Mouse (Mus musculus) heart, embryonic 16.5 days (tissue): Measurements from ENCODE around the gene Tmem161a. TPM values are rescaled to one million over a fixed set of nuclear protein-coding genes. Genes with fewer than 3 reads are reported as not detected.

ENCODE experiments used
- ATAC-seq: fragments of 200-750 bp; cut with Nextera tagmentation; replicated peaks from 2 replicates; pipeline ENCODE4 v1.8.0; 2017; ENCODE audit warnings: moderate number of reproducible peaks; ENCODE audit not compliant: insufficient read depth, low FRiP score; ENCODE audit errors: extremely low read depth
- H3K27ac ChIP-seq: fragments of 300-500 bp; sonication (generic); 2 replicates; pipeline ENCODE4 v1.5.1; 2014; ENCODE audit warnings: mild to moderate bottlenecking, low read length, control low read depth, moderate library complexity
- H3K27me3 ChIP-seq: fragments of 300-500 bp; sonication (generic); 2 replicates; pipeline ENCODE4 v1.6.1; 2014; ENCODE audit warnings: low read length, mixed read lengths; ENCODE audit not compliant: control insufficient read depth, insufficient read depth
- H3K36me3 ChIP-seq: fragments of 300-500 bp; sonication (generic); 2 replicates; pipeline ENCODE4 v1.6.1; 2014; ENCODE audit not compliant: control insufficient read depth, insufficient read depth
- H3K4me1 ChIP-seq: fragments of 300-500 bp; sonication (generic); 2 replicates; pipeline ENCODE4 v1.6.1; 2014; ENCODE audit warnings: low read length, mixed read lengths; ENCODE audit not compliant: control insufficient read depth, insufficient read depth
- H3K4me2 ChIP-seq: fragments of 300-500 bp; sonication (generic); 2 replicates; pipeline ENCODE4 v1.6.1; 2014; ENCODE audit warnings: low read depth, mild to moderate bottlenecking, control low read depth, low read length
- H3K4me3 ChIP-seq: fragments of 300-500 bp; sonication (generic); 2 replicates; pipeline ENCODE4 v1.5.1; 2014; ENCODE audit warnings: mild to moderate bottlenecking, control low read depth, low read length
- H3K9ac ChIP-seq: fragments of 300-500 bp; sonication (generic); 2 replicates; pipeline ENCODE4 v1.6.1; 2014; ENCODE audit warnings: low read length, control low read depth
- H3K9me3 ChIP-seq: fragments of 300-500 bp; sonication (generic); replicated peaks from 2 replicates; pipeline ENCODE4 v1.6.1; 2016; ENCODE audit warnings: low read length; ENCODE audit not compliant: control insufficient read depth
- WGBS: fragments of 180-500 bp; shearing (Covaris S2); extraction: QIAGEN DNeasy Blood & Tissue Kit; methylation state at CpG from one replicate; pipeline ENCODE4 v1.1.7; 2014; 5-methylcytosine and 5-hydroxymethylcytosine counted together
- polyA plus RNA-seq: library from polyadenylated mRNA; unstranded; fragments of >200 nt; fragmentation: Nextera tagmentation; extraction: Ambion mirVana; gene quantifications from 2 replicates; pipeline ENCODE4 v1.2.1, GENCODE M21; 2015

Tmem161a gene
- polyA plus RNA-seq, 1 experiment from 2014 or later, result 88.9 TPM

DNA sequence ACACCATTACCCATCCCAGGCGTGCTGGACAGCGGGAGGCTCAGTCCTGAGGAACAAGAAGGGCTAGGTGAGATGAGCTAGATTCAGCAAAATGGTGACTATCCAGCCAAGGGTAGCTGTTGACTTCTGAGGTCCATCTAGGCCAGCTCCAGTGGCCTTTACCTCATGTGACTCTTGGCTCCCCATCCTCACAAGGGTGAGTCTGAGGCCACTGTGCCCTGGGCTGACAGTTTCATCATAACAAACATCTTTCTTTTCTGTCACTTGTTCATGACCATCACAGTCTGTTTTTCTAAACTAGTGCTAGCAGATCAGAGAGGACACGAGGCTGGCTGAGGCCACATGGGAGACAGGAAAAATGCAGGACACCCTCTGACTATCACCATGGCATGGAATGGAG, 22.0 kb downstream of the Tmem161a start:
- WGBS, result 79% methylated on average over 3 of the region's 3 CpGs

GRCm38 (mm10) chr8:70195762-70196161, 23.6 kb downstream of the Tmem161a start:
- H3K27ac ChIP-seq, result no peak overlapping the region
- peaks cover 3% of the 10 kb centered on the region for H3K36me3 ChIP-seq
- H3K27me3 ChIP-seq, result no peaks in the 10 kb centered on the region
- 83% methylated on average over 2 of the region's 2 CpGs for WGBS
- no peaks in the 10 kb centered on the region for H3K9me3 ChIP-seq
- no peak overlapping the region for H3K4me3 ChIP-seq
- H3K4me1 ChIP-seq, result peaks cover 8% of the 10 kb centered on the region; the same call in 1 of the 2 replicates
- H3K4me2 ChIP-seq, result no peak overlapping the region
- ATAC-seq, result no peak
- H3K9ac ChIP-seq, result no peak overlapping the region

More for the DNA sequence above, 22.0 kb downstream of the Tmem161a start:
- Histone ChIP-seq H3K27ac (no peak overlapping the region), H3K9ac (no peak overlapping the region), H3K27me3 (no peaks in the 10 kb centered on the region), H3K36me3 (peaks cover 3% of the 10 kb centered on the region), H3K4me2 (no peak overlapping the region), H3K4me1 (no peaks in the 10 kb centered on the region), H3K9me3 (no peaks in the 10 kb centered on the region), H3K4me3 (no peak overlapping the region)
- ATAC-seq, result no peak

GRCm38 (mm10) chr8:70197603-70198002, 25.4 kb downstream of the Tmem161a start:
- no peak overlapping the region for H3K4me3 ChIP-seq
- no peaks in the 10 kb centered on the region for H3K36me3 ChIP-seq
- H3K9me3 ChIP-seq, result no peaks in the 10 kb centered on the region
- no peak overlapping the region for H3K4me2 ChIP-seq
- H3K9ac ChIP-seq, result no peak overlapping the region
- H3K4me1 ChIP-seq, result peaks cover 8% of the 10 kb centered on the region; the same call in 1 of the 2 replicates
- no peaks in the 10 kb centered on the region for H3K27me3 ChIP-seq
- ATAC-seq, result no peak
- H3K27ac ChIP-seq, result no peak overlapping the region
- 57% methylated on average over 7 of the region's 7 CpGs for WGBS

- WGBS, result 61% methylated on average over 5 of the region's 5 CpGs
- Histone ChIP-seq H3K9me3 (no peaks in the 10 kb centered on the region), H3K9ac (no peak overlapping the region), H3K4me1 (peaks cover 8% of the 10 kb centered on the region; the same call in 1 of the 2 replicates), H3K4me2 (no peak overlapping the region), H3K36me3 (no peaks in the 10 kb centered on the region), H3K4me3 (no peak overlapping the region), H3K27ac (0 out of 2 replicates have a peak overlapping the region, but pooled peaks have one; percentile 6), H3K27me3 (no peaks in the 10 kb centered on the region)
- no peak for ATAC-seq
Observed at GRCm38 (mm10) chr8:70200098-70200681, 28.0 kb downstream of the Tmem161a start.

DNA sequence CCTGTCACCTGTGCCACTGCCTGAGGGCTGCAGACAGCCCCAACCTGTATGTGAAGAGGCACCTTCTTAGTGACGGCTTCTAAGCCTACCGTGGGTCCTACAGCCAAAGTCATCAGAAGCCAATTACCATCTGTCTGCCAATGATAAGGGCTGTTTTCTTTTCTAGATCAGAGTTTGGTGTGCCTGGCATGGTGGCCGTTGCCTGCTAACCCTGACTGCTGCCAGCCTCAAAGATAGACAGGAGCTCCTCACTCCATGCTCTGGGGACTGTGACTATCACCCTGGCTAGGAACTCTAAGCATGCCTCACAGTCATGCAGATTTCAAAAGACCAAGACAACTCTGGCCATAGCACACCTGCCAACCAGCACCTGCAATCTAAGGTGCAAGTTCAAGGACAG, 29.3 kb downstream of the Tmem161a start:
- no peak overlapping the region for H3K4me3 ChIP-seq
- ATAC-seq, result no peak
- no peaks in the 10 kb centered on the region for H3K36me3 ChIP-seq
- no peaks in the 10 kb centered on the region for H3K27me3 ChIP-seq
- peaks cover 8% of the 10 kb centered on the region; the same call in 1 of the 2 replicates for H3K4me1 ChIP-seq
- no peak overlapping the region for H3K4me2 ChIP-seq
- H3K27ac ChIP-seq, result no peak overlapping the region
- 45% methylated on average over 3 of the region's 3 CpGs for WGBS
- H3K9ac ChIP-seq, result no peak overlapping the region
- no peaks in the 10 kb centered on the region for H3K9me3 ChIP-seq

DNA sequence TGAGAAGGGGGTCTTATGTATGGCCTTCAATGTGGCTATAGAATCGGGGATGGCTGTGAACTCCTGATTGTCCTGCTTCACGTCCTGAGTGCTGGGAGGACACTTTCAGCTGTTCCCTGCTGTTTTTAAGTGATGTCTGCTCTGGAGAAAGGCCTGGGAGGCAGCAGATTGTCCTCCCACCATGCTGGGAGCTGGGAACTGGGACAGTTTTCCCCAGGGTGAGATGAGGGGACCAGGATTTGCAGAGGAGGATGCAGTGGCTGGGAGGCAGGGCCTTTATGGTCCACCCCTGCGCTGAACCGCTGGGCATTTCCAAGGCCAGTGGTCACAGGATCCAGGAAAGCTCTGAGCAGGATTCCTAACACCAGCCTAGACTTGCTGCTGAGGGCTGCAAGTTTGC, 30.9 kb downstream of the Tmem161a start:
- no peak for ATAC-seq
- 77% methylated on average over 4 of the region's 4 CpGs for WGBS
- H3K36me3 ChIP-seq, result no peaks in the 10 kb centered on the region
- H3K9ac ChIP-seq, result no peak overlapping the region
- no peak overlapping the region for H3K27ac ChIP-seq
- no peaks in the 10 kb centered on the region for H3K9me3 ChIP-seq
- no peaks in the 10 kb centered on the region for H3K27me3 ChIP-seq
- no peak overlapping the region for H3K4me3 ChIP-seq
- H3K4me1 ChIP-seq, result peaks cover 8% of the 10 kb centered on the region; the same call in 1 of the 2 replicates
- no peak overlapping the region for H3K4me2 ChIP-seq

GRCm38 (mm10) chr8:70204757-70205156, 32.6 kb downstream of the Tmem161a start:
- peak overlapping the region; percentile 78 for H3K27ac ChIP-seq
- ATAC-seq, result no peak
- H3K9ac ChIP-seq, result no peak overlapping the region
- no peak overlapping the region for H3K4me3 ChIP-seq
- H3K4me1 ChIP-seq, result peaks cover 8% of the 10 kb centered on the region; the same call in 1 of the 2 replicates
- no peaks in the 10 kb centered on the region for H3K27me3 ChIP-seq
- H3K36me3 ChIP-seq, result no peaks in the 10 kb centered on the region
- 33% methylated on average over 1 of the region's 1 CpGs for WGBS
- H3K4me2 ChIP-seq, result no peak overlapping the region
- no peaks in the 10 kb centered on the region for H3K9me3 ChIP-seq

GRCm38 (mm10) chr8:70208130-70208529, 36.0 kb downstream of the Tmem161a start:
- Histone ChIP-seq H3K36me3 (no peaks in the 10 kb centered on the region), H3K27me3 (no peaks in the 10 kb centered on the region), H3K27ac (no peak overlapping the region), H3K4me3 (no peak overlapping the region), H3K9me3 (no peaks in the 10 kb centered on the region), H3K9ac (no peak overlapping the region), H3K4me2 (no peak overlapping the region), H3K4me1 (peaks cover 9% of the 10 kb centered on the region)
- ATAC-seq, result no peak
- WGBS, result 46% methylated on average over 1 of the region's 1 CpGs

DNA sequence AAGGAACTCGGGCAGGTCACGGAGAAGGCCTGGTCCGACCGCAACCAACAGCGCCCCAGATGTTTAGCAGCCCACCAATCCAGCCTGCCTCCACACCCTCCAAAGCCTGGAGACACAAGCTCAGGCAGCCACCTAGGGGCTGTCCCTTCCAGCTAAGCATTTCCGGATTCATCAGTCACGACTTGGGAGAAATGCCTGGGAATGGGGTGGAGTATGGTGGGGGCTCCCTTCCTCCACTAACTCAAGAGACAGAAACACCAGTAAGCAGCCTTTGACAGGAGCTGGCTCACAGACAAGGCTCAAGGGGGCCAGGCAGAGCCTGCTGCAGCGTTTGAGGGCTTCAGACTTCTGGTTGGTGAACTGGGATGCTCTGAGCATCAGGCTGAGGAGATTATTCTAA, 38.4 kb downstream of the Tmem161a start:
- no peak for ATAC-seq
- H3K9me3 ChIP-seq, result no peaks in the 10 kb centered on the region
- WGBS, result 17% methylated on average over 8 of the region's 8 CpGs
- H3K9ac ChIP-seq, result peak overlapping the region; percentile 47; the same call in 1 of the 2 replicates
- H3K36me3 ChIP-seq, result no peaks in the 10 kb centered on the region
- peak overlapping the region; percentile 56 for H3K27ac ChIP-seq
- peak overlapping the region; percentile 9; the same call in 1 of the 2 replicates for H3K4me3 ChIP-seq
- peak overlapping the region; percentile 68 for H3K4me2 ChIP-seq
- no peaks in the 10 kb centered on the region for H3K27me3 ChIP-seq
- peaks cover 11% of the 10 kb centered on the region for H3K4me1 ChIP-seq
